Mouse (Mus musculus): ENCODE data around the gene Smc4. TPM values are rescaled to one million over a fixed set of nuclear protein-coding genes. Genes with fewer than 3 reads are reported as not detected.

Gene Smc4
- 91.4 and 92.1 TPM in 2 replicates for polyA plus RNA-seq (2012; rRNA removed)

DNA sequence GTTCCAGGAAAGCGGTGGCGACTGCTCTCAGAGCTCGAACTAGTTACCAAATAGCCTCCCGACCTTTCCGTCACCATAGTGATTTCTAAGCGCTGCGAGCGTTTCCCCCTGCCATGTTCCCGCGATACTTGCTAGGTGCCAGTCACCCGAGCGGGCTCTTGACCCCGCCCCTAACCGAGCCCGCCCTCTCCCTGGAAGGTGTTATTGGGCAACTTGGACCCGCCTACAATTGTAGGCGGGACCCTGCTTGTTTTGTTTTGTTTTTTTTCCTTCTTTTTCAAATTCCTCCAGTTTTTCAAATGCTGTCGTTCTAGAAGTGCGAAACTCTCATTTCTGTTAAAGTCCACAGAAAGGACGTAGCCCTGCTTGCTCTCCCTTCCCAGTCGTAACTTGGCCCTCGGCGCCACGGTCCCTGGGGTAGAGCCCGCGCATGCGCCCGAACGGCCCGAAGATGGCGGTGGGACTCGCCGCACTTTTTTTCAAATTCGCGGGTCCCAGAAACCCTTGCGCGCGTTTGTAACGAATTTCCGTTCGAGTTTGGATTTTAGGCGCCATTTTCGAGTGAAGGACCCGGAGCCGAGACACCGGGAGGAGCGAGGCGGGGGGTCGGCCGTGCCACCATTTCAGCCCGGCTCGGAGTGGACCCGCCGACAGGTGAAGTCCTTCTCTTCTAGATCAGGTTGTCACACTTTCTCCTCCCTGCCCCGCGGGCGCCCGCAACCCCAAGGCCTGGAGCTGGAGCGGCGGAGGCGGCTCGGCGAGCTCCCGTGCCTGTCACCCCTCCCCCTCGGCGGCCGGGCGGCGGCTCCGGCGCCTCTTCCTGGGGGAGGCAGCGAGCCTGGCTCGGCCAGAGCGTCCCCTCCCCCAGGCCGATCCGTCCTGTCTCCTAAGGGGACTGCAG lies at the start of gene Smc4, which contains the start of gene Ift80:
Gene Smc4 (plus strand): TSS at position 302 of the 901 bp plus-strand sequence.
Gene Ift80 (minus strand): TSS at position 134 of the 901 bp plus-strand sequence.

DNA sequence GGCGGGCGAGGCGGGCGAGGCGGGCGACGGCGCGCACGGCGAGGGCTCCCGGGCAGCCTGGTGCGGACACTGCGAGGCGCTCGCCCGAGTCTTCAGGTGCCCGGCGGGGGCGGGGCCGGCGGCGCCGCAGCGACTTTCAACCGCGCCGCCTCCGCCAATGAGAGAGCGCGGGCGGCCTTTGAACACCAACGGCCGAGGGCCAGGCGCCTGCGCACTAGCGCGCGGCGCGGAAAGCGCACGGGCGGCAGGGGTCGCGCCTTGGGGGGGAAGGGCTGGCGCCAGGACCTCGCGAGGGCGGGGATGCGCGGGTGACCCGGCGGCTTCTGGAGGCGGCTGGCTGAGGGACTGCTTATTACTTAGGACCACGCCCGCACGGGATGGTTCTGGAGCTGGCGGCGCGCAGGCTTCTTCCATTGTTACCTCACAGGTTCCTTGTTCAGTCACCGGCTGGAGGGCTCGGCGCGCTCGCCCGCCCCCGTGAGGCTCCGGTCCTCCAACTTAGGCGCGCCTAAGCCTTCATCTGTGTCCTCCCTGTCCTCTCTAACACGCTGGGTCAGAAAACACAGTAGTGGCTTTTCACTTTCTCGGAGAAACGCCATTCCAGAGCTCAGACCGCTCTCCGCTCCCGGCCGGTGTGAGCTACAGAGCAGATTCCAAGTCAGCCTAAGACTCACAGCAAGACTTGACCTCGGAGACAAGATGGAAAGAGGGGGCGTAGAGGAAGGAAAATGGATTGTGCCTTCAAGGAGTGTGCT lies 40.3 kb downstream of the Smc4 start, which contains the start of gene Trim59:
Gene Trim59 (minus strand): TSS at position 111 of the 755 bp plus-strand sequence.

Other genes with a start within 250 kb of the Smc4 start
- gene 1110032F04Rik, start 135.2 kb upstream of the Smc4 start, polyA plus RNA-seq (2012; rRNA removed), result 1.8 and 2.1 TPM in 2 replicates
- 21.9 and 27.0 TPM in 2 replicates for gene Ift80, start 168 bp upstream of the Smc4 start, polyA plus RNA-seq (2012; rRNA removed)
- gene Trim59, start 40.0 kb downstream of the Smc4 start, polyA plus RNA-seq (2012; rRNA removed), result 40.6 and 63.3 TPM in 2 replicates
- 35.8 and 40.9 TPM in 2 replicates for gene Kpna4, start 122.4 kb downstream of the Smc4 start, polyA plus RNA-seq (2012; rRNA removed)
- not detected in 2 replicates for gene Arl14, start 217.7 kb downstream of the Smc4 start, polyA plus RNA-seq (2012; rRNA removed)

All from central nervous system, embryonic 11.5 days (tissue).